Mouse (Mus musculus): ENCODE measurements around the gene Cacna2d1.

GRCm38 (mm10) chr5:16006964-16007363 lies 72.5 kb downstream of the Cacna2d1 start:
- no peak for TF ChIP-seq POLR2A (IDR thresholded peaks at IDR 0.05; ENCODE audit: control insufficient read depth, extremely low read depth, insufficient read depth, low read length, poor library complexity)
- no peak for TF ChIP-seq CTCF (IDR thresholded peaks at IDR 0.05; ENCODE audit: borderline replicate concordance, control insufficient read depth, extremely low read depth, insufficient read depth, low read length, poor library complexity)

Measured in thymus, adult 2 months (tissue).